Mouse (Mus musculus) spleen, adult 10 weeks (tissue): ENCODE results near the gene Pdik1l. TPM values are rescaled to one million over a fixed set of nuclear protein-coding genes. Genes with fewer than 3 reads are reported as not detected.

Source experiments
- polyA plus RNA-seq: library from polyadenylated mRNA; stranded (reverse); fragments of 350-450 nt; fragmentation: Illumina TruSeq; extraction: RNeasy Lipid Tissue Mini Kit (QIAGEN cat#74804); gene quantifications from one replicate; pipeline ENCODE4 v1.2.3, GENCODE M21; 2015; ENCODE audit warnings: low replicate concordance; ENCODE audit not compliant: insufficient read depth

Pdik1l gene
- polyA plus RNA-seq: 22.6 TPM

GRCm38 (mm10) chr4:134287575-134288025 is at the start of gene Pdik1l:
Gene Pdik1l, minus strand, starts transcription at chr4:134287895.

DNA sequence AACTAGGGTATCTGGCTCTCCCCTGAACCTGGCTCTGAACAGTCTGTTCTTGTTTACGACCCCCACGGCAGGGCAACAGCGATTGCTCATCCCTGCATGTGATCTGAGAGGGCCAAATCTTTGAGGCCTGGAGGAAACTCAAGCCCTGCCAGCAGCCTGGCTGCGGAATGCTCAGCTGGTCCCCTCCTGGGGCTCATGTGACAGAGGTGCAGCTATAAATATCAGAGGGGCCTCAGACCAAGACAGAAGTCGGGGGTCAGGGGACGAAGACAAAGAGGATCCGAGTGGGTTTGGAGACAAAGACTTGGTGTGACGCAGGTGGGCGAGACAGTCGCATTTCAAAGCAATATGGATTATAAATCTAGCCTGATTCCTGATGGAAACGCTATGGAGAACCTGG is 27.2 kb upstream of the Pdik1l start, which contains the start of gene Trim63:
Gene Trim63 (plus strand): TSS at position 245 of the 400 bp plus-strand sequence.

GRCm38 (mm10) chr4:134253722-134254324 is 33.9 kb downstream of the Pdik1l start, which contains the start of gene Grrp1:
Gene Grrp1, minus strand, starts transcription at chr4:134254106.

DNA sequence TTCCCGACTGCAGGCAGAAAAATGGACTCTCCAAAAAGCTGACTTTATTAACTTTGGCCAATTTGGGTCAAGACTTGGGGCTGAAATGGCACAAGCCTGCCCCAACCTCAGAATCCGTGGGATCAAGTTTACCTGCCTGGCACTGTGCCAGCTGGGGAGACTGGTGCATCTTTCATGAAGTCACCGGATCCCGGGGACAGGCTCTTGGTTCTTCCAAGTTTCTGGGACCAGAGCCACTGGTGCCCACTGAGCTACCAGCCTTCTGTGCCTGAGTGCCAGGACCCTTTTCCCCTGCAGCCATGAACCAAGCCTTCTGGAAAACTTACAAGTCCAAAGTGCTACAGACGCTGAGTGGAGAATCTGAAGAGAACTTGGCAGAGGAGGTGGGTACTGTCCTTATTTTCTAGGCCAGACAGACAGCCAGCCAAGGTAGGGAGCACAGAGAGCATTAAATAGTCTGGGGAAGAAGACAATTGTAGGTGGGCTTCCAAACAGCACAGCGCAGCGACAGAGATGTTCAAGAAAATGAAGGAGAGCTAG is 40.9 kb downstream of the Pdik1l start, which contains the start of gene Gm30191:
Gene Gm30191 (plus strand): TSS at position 217 of the 540 bp plus-strand sequence.

GRCm38 (mm10) chr4:134245148-134245843 is 42.4 kb downstream of the Pdik1l start, which contains the start of gene Zfp593:
Gene Zfp593, minus strand, starts transcription at chr4:134245592.

GRCm38 (mm10) chr4:134243516-134244250 is 44.0 kb downstream of the Pdik1l start, which contains the start of gene E130218I03Rik:
Gene E130218I03Rik, plus strand, starts transcription at chr4:134243662.

DNA sequence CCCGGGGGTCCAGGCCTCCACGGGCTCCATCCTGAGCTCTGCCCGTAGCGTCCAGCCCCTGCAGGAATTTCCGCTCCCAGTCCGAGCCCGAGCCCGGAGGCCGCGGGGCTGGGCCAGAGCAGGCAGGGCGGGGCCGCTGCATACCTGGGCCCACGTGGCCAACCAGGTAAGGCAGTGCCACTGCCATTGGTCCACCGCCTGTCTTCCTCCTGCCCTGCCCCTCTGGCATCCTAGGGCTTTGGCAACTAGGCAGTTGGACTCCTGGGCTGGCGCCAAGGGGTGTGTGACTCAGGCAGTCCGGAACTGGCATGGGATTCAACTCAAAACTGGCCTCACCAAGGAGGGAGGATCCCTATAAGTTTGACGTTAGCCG is 49.4 kb downstream of the Pdik1l start, which contains the start of gene Cnksr1:
Gene Cnksr1 (minus strand): TSS at position 121 of the 373 bp plus-strand sequence.

DNA sequence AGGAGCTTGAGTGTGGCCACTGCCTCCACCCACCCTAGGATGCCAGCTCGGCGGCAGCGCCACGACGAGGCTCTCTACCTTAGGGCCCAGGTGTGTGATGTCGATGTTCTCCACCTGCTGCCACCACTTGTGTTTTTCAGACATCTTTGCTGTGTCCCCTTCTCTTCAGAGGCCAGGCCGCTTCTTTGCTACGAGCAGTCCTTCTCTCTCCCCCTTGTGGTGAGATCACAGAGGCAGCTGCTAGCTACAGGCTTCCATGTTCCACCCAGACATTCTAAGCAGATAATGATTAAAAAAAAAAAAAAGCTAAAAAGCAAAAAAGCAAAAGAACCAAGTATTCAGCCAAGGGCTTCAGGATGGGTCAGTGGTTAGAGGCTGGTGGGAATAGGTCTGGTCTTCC is 60.5 kb downstream of the Pdik1l start, which contains the start of gene Catsper4:
Gene Catsper4 (minus strand): TSS at position 190 of the 400 bp plus-strand sequence.

Other genes with a start within 250 kb of the Pdik1l start
- gene Zfp683, start 234.1 kb downstream of the Pdik1l start, polyA plus RNA-seq: 0.95 TPM
- gene Crybg2, start 227.1 kb downstream of the Pdik1l start, polyA plus RNA-seq: 3.5 TPM
- gene Cd52, start 192.8 kb downstream of the Pdik1l start, polyA plus RNA-seq: 2,441 TPM
- 10.4 TPM for gene Ubxn11, start 185.3 kb downstream of the Pdik1l start, polyA plus RNA-seq
- gene Sh3bgrl3, start 159.1 kb downstream of the Pdik1l start, polyA plus RNA-seq: 432 TPM
- gene Cep85, start 100.8 kb downstream of the Pdik1l start, polyA plus RNA-seq: 23.9 TPM
- not detected for gene Gm7534, start 84.9 kb downstream of the Pdik1l start, polyA plus RNA-seq
- gene Catsper4, start 60.5 kb downstream of the Pdik1l start, polyA plus RNA-seq: not detected
- gene Cnksr1, start 49.5 kb downstream of the Pdik1l start, polyA plus RNA-seq: not detected
- not detected for gene E130218I03Rik, start 44.2 kb downstream of the Pdik1l start, polyA plus RNA-seq
- gene Zfp593, start 42.3 kb downstream of the Pdik1l start, polyA plus RNA-seq: 4.3 TPM
- not detected for gene Gm30191, start 41.0 kb downstream of the Pdik1l start, polyA plus RNA-seq
- 0.26 TPM for gene Grrp1, start 33.8 kb downstream of the Pdik1l start, polyA plus RNA-seq
- 0.50 TPM for gene Trim63, start 27.2 kb upstream of the Pdik1l start, polyA plus RNA-seq
- gene Slc30a2, start 55.3 kb upstream of the Pdik1l start, polyA plus RNA-seq: 2.0 TPM
- gene Extl1, start 96.0 kb upstream of the Pdik1l start, polyA plus RNA-seq: 6.7 TPM
- gene Pafah2, start 108.4 kb upstream of the Pdik1l start, polyA plus RNA-seq: 3.3 TPM
- 122 TPM for gene Stmn1, start 180.4 kb upstream of the Pdik1l start, polyA plus RNA-seq
- gene Paqr7, start 208.8 kb upstream of the Pdik1l start, polyA plus RNA-seq: 6.8 TPM
- 2.6 TPM for gene Aunip, start 223.1 kb upstream of the Pdik1l start, polyA plus RNA-seq
- 54.0 TPM for gene Mtfr1l, start 247.5 kb upstream of the Pdik1l start, polyA plus RNA-seq